Mouse (Mus musculus): ENCODE data around the gene Il17d.

GRCm38 (mm10) chr14:57555471-57556070 is 31.0 kb downstream of the Il17d start:
- TF ChIP-seq GATA1 (IDR thresholded peaks at IDR 0.05; ENCODE audit: borderline replicate concordance, low read length) (no peak), FLI1 (IDR thresholded peaks at IDR 0.05; ENCODE audit: low read length) (no peak)

All from megakaryocyte, embryonic 14.5 days (primary cell).